Mouse (Mus musculus): ENCODE measurements around the gene Ren1.
"Not testable (repeated sequence)": the region's sequence is repeated elsewhere in the genome, so short reads cannot be mapped to it uniquely, and the experiment has no call there.

Ren1 gene

DNA sequence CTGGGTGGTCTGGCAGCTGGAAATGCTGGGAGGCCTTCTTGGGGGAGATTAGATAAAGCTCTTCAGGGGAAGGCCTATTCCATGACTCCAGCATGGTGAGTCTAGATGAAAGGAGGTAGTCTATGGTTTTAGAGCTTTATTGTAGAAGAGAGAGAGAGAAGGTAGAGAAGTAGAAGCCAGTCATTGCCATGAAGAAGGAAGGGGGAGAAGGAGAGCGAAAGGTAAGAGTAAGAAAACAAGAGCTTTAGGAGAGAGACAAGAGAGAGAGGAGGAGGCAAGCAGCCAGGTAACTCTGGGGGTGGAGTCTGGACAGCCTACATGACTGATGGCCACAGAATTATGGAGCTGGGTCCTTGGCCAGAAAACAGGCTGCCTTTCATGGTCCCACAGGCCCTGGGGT, at the start of gene Ren1:
Ren1 (plus strand) TSS at position 301 of the 400 bp plus-strand sequence.
- no peak for DNase-seq (ENCODE audit: low read depth)

DNA sequence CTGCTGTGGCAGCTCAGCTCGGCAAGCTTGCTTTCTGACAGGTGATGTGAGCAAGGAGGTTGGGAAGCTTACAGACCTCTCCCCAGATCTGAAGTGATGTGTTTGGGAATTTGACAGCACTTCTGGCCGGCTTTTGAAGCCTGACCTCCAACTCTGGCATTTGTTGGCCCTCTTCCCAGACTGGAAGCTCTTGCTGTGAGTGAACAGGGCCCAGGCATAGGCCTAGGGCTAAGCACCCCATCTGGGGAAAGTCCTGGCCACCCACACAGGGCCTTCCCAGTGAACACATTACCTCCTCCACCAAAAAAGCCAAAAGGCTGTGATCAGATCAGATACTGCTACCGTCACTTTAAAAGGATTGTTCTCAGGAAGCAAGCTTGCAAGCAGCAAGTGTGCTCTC, 47.8 kb upstream of the Ren1 start:
- DNase-seq (ENCODE audit: low read depth), result peak; percentile 64

- DNase-seq (ENCODE audit: low read depth), result peak; percentile 43
Measured at GRCm38 (mm10) chr1:133306842-133307241, 43.5 kb upstream of the Ren1 start.

DNA sequence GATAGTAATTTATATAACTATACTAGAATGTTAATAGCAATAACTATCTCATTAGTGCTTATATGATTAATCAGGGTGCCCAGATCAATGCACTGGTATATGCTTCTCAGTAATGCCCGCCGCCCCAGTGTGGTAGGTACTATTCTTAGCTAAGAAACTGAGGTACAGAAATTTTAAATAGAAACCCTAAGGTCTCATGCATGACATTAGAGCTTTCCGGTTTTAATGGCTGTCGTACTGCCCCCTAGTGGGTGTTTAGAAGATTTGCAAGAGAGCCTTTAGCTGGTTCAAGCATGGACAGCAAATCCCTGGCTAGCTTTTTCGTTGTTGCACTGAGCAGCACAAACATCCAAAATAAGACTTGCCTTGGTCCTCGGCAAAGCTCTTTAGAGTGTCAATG, 43.0 kb upstream of the Ren1 start:
- no peak for DNase-seq (ENCODE audit: low read depth)

- DNase-seq (ENCODE audit: low read depth), result no peak
Measured at GRCm38 (mm10) chr1:133309652-133310267, 40.5 kb upstream of the Ren1 start, which contains the start of gene Golt1a. Golt1a (plus strand) TSS chr1:133309800.

DNA sequence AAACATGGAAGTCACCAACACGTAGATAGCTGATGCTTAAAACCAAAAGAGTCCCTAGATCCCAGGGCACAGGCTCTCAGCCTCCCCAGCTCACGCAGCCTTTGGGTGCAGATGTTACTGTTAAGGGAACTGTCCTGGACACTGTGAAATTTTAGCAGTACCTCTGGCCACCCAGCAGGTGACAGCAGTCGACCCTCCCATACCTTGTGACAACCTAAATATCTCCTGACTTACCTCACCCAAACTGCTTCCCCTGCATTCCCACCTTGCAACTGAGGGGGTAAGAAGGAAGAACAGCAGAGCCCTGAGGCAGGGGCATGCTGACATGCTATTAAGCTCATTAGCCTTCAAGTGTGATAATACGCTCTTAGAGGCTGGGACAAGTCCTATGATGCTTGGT, 39.1 kb upstream of the Ren1 start:
- no peak for DNase-seq (ENCODE audit: low read depth)

DNA sequence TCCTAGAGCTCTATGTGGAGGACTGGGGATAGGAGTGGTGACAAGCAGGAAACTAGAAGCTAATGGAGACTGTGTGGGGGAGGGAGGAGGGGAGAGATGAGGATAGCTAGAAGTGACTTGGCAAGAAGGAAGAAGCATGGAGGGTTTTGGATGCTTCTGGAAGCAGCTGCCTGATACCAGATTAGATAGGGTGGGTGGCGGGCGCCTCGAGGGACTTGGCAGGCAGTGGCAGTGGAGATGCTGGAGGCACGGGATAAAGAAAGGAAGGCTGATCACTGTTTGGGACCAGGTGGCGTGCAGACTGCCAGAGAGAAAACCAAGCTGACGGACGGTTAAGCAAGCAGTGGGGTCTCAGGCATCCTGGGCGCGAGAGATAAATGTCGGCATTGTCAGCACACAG, 38.4 kb upstream of the Ren1 start:
- no peak for DNase-seq (ENCODE audit: low read depth)

DNA sequence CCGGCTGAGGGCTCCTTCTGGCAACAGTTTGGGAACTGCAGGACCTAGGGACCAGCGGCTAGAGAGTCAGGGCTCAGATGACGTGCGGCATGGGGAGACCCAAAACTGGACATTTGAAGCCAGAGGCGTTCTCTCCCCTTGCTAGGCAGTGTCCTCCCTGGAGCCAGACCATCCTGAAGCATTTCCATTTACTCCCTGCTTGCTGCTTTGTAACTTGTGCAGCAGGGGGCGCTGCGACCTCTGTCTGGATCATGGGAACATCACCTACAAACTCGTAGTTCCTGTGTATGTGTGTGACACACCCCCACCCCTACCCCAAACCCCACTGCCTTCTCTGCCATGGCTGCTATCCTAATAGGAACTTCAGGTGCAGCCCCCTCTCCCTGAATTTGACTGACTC, 35.9 kb upstream of the Ren1 start:
- no peak for DNase-seq (ENCODE audit: low read depth)

- no peak for DNase-seq (ENCODE audit: low read depth)
Measured at GRCm38 (mm10) chr1:133315775-133316174, 34.5 kb upstream of the Ren1 start.

- DNase-seq (ENCODE audit: low read depth), result no peak
Measured at GRCm38 (mm10) chr1:133316577-133316976, 33.7 kb upstream of the Ren1 start.

- no peak for DNase-seq (ENCODE audit: low read depth)
Measured at GRCm38 (mm10) chr1:133317149-133317548, 33.2 kb upstream of the Ren1 start.

DNA sequence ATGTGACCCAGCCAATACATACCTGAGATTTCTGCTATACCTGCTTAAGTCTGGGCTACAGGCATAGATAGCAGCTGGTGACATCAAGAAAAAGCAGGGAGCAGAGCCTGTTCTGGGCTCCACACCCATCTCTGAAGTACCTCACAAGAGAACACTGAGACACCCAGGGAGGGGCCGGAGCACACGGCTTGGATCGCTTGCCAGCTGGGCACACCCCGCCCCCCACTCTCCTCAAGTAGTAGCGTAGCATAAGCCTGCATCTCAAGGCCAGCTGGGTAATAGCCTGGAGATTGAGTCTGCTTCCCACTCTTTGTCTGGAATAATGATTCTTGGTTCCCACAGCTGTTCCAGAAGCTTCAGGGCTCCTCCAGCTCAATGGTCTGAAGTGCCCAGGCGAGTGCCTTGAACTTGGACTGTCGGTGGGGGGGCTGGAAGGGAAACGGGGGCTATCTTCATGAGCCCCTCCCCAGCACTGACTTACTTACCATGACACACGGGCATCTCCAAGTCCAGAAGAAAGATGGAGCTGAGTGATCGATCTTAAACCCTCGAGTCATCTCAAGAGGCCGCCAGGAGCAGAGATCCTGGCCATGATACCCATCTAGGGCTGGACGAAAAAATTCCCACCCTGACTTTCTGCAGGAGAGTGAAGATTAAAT, 28.9 kb upstream of the Ren1 start, which contains the start of gene Kiss1:
Kiss1 (plus strand) TSS at position 609 of the 659 bp plus-strand sequence.
- DNase-seq (ENCODE audit: low read depth), result no peak

GRCm38 (mm10) chr1:133323333-133323732, 27.0 kb upstream of the Ren1 start:
- DNase-seq (ENCODE audit: low read depth), result no peak

DNA sequence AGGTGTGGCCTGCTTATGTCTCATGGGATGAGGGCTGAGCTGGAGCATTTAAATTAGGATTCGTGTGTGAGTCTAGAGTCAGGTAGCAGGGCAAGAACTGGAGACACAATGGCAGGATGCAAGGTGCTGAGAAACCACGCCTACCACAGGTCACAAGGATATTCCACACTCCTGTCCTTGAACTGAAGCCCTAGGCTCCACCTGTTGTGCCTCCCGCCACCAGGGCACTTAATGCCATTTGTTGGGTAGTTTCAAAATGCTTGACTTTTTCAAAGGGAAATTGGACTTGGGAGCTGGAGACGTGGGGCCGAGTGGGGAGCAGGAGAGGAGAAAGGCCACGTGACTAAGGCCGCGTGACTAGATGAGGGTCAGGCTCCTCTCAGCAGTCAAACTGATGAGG, 24.4 kb upstream of the Ren1 start:
- DNase-seq (ENCODE audit: low read depth), result no peak

GRCm38 (mm10) chr1:133327094-133327493, 23.2 kb upstream of the Ren1 start:
- no peak for DNase-seq (ENCODE audit: low read depth)

- no peak for DNase-seq (ENCODE audit: low read depth)
Measured at GRCm38 (mm10) chr1:133328299-133328795, 22.0 kb upstream of the Ren1 start.

- no peak for DNase-seq (ENCODE audit: low read depth)
Measured at GRCm38 (mm10) chr1:133328896-133329637, 21.2 kb upstream of the Ren1 start.

DNA sequence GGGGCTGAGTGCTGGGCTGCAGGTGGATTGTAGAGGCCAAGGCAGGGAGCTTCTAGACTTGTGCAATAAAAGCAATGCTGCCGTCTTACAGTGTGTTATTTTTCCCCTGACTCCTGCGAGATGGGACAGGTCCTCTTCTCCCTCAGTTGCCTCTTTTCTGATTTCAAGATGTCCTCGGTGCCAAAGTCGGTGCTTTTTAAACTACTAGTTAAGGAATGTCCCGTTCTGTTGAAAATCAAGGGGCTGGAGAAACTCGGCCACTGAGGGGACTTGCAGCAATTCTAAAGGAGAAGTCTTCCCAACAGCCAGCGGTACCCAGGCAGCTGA, 20.7 kb upstream of the Ren1 start:
- DNase-seq (ENCODE audit: low read depth), result no peak

- DNase-seq (ENCODE audit: low read depth), result no peak
Measured at GRCm38 (mm10) chr1:133331142-133331541, 19.2 kb upstream of the Ren1 start.

DNA sequence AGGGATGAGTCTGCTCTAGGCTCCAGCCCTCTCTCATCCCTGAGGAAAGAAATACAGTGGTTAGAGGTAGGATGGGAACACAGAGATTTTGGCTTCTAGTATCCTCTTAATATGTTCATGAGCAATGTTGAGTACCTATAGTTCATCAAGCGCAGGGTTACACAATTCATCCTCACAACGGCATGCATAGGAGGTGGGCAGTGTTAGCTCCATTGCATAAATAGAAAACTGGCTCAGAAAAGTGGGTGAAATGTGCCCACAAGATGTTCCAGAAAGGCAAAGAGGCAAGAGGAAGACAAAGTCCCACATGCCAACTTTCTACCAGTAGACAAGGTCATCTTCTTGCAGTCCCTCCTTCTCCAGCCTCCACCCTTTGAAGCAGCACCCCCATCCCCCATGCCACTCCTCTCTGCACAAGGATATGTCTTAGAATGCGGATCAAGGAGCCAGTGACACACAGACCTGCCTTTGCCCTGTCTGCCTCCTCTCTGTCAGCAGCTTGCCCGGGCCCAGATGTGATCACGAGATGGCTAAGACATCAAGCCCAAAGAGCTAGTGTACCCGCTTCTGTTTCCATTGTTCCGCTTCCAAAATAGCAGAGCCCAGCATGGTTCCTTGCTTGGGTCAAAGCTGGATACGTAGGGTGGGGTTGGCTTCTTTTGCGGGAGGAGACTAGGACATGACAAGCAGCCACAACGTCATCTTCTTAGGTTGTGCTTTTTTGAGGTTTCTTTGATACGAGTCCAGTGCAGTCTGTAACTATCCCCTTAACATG, 17.5 kb upstream of the Ren1 start:
- no peak for DNase-seq (ENCODE audit: low read depth)

DNA sequence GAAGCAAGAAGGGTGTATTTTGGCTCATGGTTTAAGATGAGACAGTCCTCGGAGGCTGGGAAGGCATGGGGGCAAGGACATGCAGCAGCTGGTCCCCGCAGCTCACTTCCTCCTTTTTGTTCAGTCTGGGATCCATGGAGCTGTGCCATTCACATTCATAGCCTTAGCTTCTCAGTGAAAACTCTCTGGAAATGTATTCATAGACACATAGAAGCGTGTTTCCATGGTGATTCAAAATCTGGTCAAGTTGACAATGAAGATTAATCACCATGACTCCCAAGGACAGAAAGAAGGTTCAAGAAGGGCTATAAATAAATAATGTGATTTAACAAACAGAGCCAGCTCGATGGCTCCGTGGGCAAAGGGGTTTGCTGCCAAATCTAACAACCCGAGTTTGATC, 16.4 kb upstream of the Ren1 start:
- DNase-seq (ENCODE audit: low read depth), result no peak

- not testable (repeated sequence) for DNase-seq (ENCODE audit: low read depth)
Measured at GRCm38 (mm10) chr1:133340403-133340802, 9.9 kb upstream of the Ren1 start.

All from fibroblast of lung, adult 2 months (primary cell).